Mouse (Mus musculus): ENCODE measurements around the gene D6Wsu163e. TPM values are rescaled to one million over a fixed set of nuclear protein-coding genes. Genes with fewer than 3 reads are reported as not detected.

Gene D6Wsu163e
- polyA plus RNA-seq (2011; ENCODE audit: insufficient read length, low read depth, missing spikeins): 22.2 and 26.7 TPM in 2 replicates

DNA sequence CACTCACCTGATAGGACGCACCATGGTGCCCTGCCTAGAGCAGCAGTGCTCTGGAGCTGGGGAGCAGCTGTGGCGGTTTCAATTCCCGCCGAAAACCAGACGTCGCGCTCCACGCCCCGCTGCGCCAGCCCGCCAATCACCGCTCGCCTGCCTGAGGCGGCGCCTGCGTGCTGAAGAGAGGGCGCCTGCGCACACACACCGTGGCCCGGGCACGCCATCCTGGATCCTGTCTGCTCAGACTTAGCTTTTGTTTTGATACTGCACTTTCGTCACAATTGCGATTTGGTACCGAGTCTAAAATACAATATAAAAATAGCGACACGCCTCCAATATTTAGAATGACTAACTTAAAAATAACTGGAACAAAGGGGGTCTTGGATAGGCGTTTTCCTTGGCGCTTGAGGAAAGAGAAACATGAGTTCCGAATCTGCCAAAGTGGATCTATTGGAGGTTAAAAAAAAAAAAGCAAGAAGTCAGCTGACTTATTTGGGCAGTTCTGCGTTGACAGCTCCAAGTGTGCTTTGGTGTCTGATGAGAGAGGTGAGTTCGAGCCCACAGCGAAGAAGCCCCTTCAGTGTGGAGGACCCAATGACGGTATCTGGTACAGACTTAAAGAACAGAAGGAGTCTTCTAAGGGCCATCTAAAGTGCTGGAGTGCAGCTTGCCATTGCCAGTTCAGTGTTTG lies at the start of gene D6Wsu163e, which contains the start of gene Rad51ap1:
D6Wsu163e (plus strand) TSS at position 476 of the 685 bp plus-strand sequence.
Rad51ap1 (minus strand) TSS at position 101 of the 685 bp plus-strand sequence.
- H3K4me3 ChIP-seq (ENCODE audit: insufficient read depth, low read length): peak within 1 kb of the TSS; percentile 88
- H3K4me1 ChIP-seq (ENCODE audit: control insufficient read depth, insufficient read depth, low read length): peaks cover 2% of the 10 kb centered on the region; the same call in 1 of the 2 replicates
- H3K27ac ChIP-seq (ENCODE audit: insufficient read depth, low read length): peak within 1 kb of the TSS; percentile 49; the same call in 1 of the 2 replicates
- peak; percentile 81 for TF ChIP-seq POLR2A (IDR thresholded peaks at IDR 0.05; ENCODE audit: low read depth, low read length)
- no peak for TF ChIP-seq CTCF (IDR thresholded peaks at IDR 0.05; ENCODE audit: borderline replicate concordance, insufficient read depth, low read length)

DNA sequence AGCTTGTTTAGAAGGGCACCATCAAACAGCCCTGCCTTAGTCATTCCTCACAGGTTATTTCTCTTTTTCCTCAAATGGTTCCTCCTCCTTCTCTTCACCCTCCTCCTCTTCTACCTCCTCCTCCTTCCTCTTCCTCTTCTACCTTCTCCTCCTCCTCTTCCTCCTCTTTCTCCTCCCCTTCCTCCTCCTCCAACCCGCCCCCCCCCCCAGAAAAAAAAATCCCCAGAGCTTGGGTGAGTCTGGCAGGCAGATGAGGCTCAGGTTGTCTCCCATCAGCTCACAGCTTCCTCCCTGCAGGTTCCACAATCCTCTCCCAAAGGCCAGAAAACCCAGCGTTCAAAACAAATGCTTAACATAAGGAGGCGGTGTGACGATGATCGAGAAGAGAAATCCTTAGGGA lies 32.4 kb upstream of the D6Wsu163e start:
- TF ChIP-seq CTCF (IDR thresholded peaks at IDR 0.05; ENCODE audit: borderline replicate concordance, insufficient read depth, low read length): no peak
- TF ChIP-seq POLR2A (IDR thresholded peaks at IDR 0.05; ENCODE audit: low read depth, low read length): no peak
- no peak overlapping the region for H3K27ac ChIP-seq (ENCODE audit: insufficient read depth, low read length)
- H3K4me3 ChIP-seq (ENCODE audit: insufficient read depth, low read length): no peak overlapping the region
- no peaks in the 10 kb centered on the region for H3K4me1 ChIP-seq (ENCODE audit: control insufficient read depth, insufficient read depth, low read length)

DNA sequence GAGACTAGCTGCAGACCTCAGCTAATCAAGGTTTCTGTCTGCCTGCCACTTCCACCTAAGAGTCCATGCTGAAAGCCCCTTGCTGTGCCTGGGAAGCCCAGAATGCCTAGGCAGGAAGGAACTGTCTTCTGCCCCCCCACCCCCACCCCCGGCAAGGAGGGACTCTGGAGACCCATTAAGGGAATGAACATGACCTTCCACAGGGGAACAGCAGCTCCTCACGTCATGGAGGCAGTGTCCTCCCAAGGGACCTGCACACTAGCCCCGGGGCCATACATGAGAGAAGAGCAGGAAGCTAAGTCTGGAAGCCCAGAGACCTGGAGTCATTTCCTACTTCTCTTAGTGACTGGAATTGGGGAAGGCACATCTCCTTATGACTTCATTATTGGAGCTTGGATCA lies 31.9 kb upstream of the D6Wsu163e start:
- Histone ChIP-seq H3K27ac (ENCODE audit: insufficient read depth, low read length) (no peak overlapping the region), H3K4me3 (ENCODE audit: insufficient read depth, low read length) (no peak overlapping the region), H3K4me1 (ENCODE audit: control insufficient read depth, insufficient read depth, low read length) (no peaks in the 10 kb centered on the region)
- TF ChIP-seq CTCF (IDR thresholded peaks at IDR 0.05; ENCODE audit: borderline replicate concordance, insufficient read depth, low read length) (no peak), POLR2A (IDR thresholded peaks at IDR 0.05; ENCODE audit: low read depth, low read length) (no peak)

GRCm38 (mm10) chr6:126910727-126911126 lies 29.0 kb upstream of the D6Wsu163e start:
- Histone ChIP-seq H3K4me1 (ENCODE audit: control insufficient read depth, insufficient read depth, low read length) (no peaks in the 10 kb centered on the region), H3K27ac (ENCODE audit: insufficient read depth, low read length) (no peak overlapping the region), H3K4me3 (ENCODE audit: insufficient read depth, low read length) (no peak overlapping the region)
- TF ChIP-seq POLR2A (IDR thresholded peaks at IDR 0.05; ENCODE audit: low read depth, low read length) (no peak), CTCF (IDR thresholded peaks at IDR 0.05; ENCODE audit: borderline replicate concordance, insufficient read depth, low read length) (no peak)

- TF ChIP-seq CTCF (IDR thresholded peaks at IDR 0.05; ENCODE audit: borderline replicate concordance, insufficient read depth, low read length): no peak
- no peak for TF ChIP-seq POLR2A (IDR thresholded peaks at IDR 0.05; ENCODE audit: low read depth, low read length)
- H3K4me3 ChIP-seq (ENCODE audit: insufficient read depth, low read length): no peak overlapping the region
- H3K4me1 ChIP-seq (ENCODE audit: control insufficient read depth, insufficient read depth, low read length): no peaks in the 10 kb centered on the region
- no peak overlapping the region for H3K27ac ChIP-seq (ENCODE audit: insufficient read depth, low read length)
Measured at GRCm38 (mm10) chr6:126914928-126915327, 24.8 kb upstream of the D6Wsu163e start.

- Histone ChIP-seq H3K27ac (ENCODE audit: insufficient read depth, low read length) (no peak within 1 kb of the TSS), H3K4me1 (ENCODE audit: control insufficient read depth, insufficient read depth, low read length) (no peaks in the 10 kb centered on the region), H3K4me3 (ENCODE audit: insufficient read depth, low read length) (no peak within 1 kb of the TSS)
- TF ChIP-seq POLR2A (IDR thresholded peaks at IDR 0.05; ENCODE audit: low read depth, low read length): no peak
- TF ChIP-seq CTCF (IDR thresholded peaks at IDR 0.05; ENCODE audit: borderline replicate concordance, insufficient read depth, low read length): no peak
Measured at GRCm38 (mm10) chr6:126921111-126921881, 18.5 kb upstream of the D6Wsu163e start, which contains the start of gene Dyrk4. Dyrk4 (minus strand) TSS chr6:126921839.

DNA sequence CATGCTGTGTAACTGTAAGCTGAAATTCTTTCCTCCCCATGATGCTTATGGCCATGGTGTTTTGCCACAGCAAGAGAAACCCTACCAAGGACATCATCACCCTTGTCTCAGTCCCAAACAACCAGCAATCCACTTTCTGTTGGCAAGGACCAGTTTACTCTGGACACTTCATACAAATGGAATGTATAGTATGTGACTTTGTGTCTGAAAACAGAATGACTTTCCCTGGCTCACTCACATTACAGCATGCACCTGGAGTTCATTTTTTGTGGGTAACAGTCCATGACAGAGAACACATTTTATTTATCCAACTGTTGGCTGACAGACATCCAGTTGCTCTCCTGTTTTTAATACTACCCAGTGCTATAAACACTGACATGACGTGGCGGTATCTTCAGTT lies 6.9 kb upstream of the D6Wsu163e start:
- H3K4me3 ChIP-seq (ENCODE audit: insufficient read depth, low read length): no peak overlapping the region
- TF ChIP-seq POLR2A (IDR thresholded peaks at IDR 0.05; ENCODE audit: low read depth, low read length): no peak
- peak overlapping the region; percentile 18; the same call in 1 of the 2 replicates for H3K27ac ChIP-seq (ENCODE audit: insufficient read depth, low read length)
- H3K4me1 ChIP-seq (ENCODE audit: control insufficient read depth, insufficient read depth, low read length): peaks cover 2% of the 10 kb centered on the region; the same call in 1 of the 2 replicates

GRCm38 (mm10) chr6:126938047-126938446 lies 1.7 kb upstream of the D6Wsu163e start:
- peaks cover 2% of the 10 kb centered on the region; the same call in 1 of the 2 replicates for H3K4me1 ChIP-seq (ENCODE audit: control insufficient read depth, insufficient read depth, low read length)
- H3K4me3 ChIP-seq (ENCODE audit: insufficient read depth, low read length): 0 out of 2 replicates have a peak overlapping the region, but pooled peaks have one; percentile 84
- no peak overlapping the region for H3K27ac ChIP-seq (ENCODE audit: insufficient read depth, low read length)
- TF ChIP-seq POLR2A (IDR thresholded peaks at IDR 0.05; ENCODE audit: low read depth, low read length): no peak
- TF ChIP-seq CTCF (IDR thresholded peaks at IDR 0.05; ENCODE audit: borderline replicate concordance, insufficient read depth, low read length): no peak

DNA sequence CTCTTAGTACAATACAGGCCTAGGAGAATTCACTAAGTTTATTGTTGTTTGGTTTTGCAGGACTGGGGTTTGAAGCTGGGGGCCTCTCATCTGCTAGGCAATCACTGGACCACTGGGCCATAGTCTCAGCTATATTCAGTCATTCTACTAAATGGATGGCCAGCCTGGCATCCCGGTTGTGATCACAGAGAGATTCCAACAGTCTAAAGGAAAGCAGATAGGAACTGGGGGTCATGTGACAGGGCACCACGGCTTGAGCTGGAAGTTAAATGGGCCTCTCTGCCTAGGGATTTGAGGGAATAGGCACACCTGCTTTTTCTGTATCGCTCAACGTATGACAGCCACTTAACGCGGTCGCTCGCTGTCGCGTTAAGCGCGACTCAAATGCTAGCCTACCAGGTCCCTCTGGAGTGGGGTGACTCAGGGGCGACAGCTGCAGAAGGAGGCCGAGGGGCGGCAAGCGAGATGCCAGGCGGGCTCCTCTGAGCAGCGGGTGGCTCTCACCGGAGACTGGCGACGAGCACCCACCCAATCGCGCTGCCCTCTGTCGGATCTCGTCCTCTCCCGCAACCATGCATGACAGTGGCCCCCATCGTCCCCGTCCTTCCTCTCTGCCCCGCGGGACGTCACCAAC lies 792 bp upstream of the D6Wsu163e start:
- no peak for TF ChIP-seq CTCF (IDR thresholded peaks at IDR 0.05; ENCODE audit: borderline replicate concordance, insufficient read depth, low read length)
- no peak for TF ChIP-seq POLR2A (IDR thresholded peaks at IDR 0.05; ENCODE audit: low read depth, low read length)
- Histone ChIP-seq H3K4me3 (ENCODE audit: insufficient read depth, low read length) (peak overlapping the region; percentile 84), H3K4me1 (ENCODE audit: control insufficient read depth, insufficient read depth, low read length) (peaks cover 2% of the 10 kb centered on the region; the same call in 1 of the 2 replicates), H3K27ac (ENCODE audit: insufficient read depth, low read length) (no peak overlapping the region)

All from embryonic fibroblast, embryonic 13.5 days (primary cell).